Mouse (Mus musculus): Measurements from ENCODE around the gene Tcirg1.

Tcirg1 gene

DNA sequence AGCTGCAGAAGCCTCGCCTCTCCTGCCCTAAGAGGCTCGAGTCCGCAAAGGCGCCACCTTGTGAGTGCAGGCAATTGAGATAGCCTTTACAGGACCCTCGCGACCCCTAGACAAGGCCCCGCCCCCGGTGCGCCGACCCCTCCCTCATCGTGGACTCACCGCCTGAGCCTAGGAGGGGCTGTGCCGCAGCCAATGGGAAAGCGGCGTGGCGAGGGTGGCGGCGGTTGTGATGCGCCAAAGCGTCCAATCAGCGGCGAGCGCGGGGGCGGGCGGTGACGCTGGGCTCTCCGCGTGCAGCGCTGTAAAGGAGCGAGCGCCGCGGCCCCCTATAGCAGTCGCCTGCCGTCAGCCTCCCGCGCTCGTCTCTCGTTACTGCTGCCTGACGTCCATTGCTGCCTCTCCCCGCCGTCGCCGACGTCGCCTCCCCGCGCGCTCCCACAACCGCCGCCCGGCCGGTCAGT is 55.4 kb downstream of the Tcirg1 start, which contains the start of gene Chka:
Chka (plus strand) TSS at position 272 of the 461 bp plus-strand sequence.
- DNase-seq (ENCODE audit: low spot score in 2 of 2): peak; percentile 95 to 99

DNA sequence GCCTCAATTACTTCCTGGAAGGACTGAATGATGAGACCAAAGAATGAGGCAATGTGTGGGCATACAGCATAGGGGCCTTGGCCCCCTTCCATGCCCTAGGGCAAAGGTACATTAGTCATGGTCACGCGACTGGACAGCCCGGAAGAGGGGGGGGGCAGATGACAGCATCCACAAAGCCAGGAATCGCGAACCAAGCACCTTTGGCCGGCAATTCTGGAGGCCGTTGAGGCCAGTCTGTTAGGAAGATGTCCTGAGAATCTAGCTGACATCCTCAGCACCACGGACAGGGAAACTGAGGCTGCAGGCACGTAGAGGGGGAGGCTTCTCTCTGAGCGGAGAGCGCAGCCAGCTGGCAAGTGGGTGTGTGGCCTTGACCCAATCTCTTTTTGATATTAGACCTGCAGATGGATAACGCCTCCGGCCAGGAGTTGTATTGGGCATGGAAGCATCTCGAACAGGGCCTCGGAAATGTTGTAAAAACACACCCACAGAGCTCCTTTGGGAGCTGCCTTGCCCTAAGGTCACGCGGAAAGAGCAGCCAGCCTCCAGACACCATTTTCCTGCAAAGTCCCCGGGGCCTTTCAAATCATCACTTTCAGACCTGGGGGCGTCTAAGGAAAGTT is 56.0 kb downstream of the Tcirg1 start:
- peak in 1 of 2 experiments; percentile 33 for DNase-seq (ENCODE audit: low spot score in 2 of 2)

DNA sequence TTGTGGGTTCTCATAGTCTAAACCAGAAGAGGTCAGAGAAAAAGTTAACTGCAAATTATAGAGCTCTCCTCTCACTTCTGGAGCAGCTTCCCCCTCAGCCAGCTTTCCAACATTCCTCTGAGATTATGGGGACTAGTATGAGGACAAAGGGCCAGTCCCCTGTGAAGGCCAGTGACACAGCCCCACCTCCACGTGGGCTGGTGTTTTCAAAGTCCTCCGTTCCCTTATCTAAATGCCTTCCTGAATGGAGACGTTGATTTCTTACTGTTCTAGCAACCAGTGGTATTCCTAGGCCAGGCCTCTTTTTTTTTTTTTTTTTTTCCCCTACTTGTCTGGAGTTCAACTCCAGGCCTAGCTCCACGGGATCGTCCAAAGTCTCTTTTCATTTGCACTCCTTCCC is 56.9 kb downstream of the Tcirg1 start:
- no peak for DNase-seq (ENCODE audit: low spot score in 2 of 2)

DNA sequence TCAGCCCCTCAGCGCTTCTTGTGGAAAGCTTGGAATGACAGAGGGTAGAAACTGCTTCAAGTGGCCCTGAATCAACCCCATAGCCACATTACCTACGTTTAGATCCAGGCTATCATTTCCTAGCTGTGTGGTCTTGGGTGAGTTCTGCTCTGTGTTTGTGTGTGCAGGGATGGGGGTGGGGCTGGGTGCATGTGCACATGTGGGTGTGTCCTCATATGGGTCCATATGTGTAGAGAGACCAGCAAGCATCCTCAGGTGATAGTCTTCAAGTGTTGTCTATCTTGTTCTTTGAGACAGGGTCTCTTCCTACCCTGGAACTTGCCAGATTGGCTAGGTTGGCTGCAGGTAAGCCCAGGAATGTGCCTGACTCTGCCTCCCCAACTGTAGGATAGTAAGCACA is 57.7 kb downstream of the Tcirg1 start:
- DNase-seq (ENCODE audit: low spot score in 2 of 2): no peak

DNA sequence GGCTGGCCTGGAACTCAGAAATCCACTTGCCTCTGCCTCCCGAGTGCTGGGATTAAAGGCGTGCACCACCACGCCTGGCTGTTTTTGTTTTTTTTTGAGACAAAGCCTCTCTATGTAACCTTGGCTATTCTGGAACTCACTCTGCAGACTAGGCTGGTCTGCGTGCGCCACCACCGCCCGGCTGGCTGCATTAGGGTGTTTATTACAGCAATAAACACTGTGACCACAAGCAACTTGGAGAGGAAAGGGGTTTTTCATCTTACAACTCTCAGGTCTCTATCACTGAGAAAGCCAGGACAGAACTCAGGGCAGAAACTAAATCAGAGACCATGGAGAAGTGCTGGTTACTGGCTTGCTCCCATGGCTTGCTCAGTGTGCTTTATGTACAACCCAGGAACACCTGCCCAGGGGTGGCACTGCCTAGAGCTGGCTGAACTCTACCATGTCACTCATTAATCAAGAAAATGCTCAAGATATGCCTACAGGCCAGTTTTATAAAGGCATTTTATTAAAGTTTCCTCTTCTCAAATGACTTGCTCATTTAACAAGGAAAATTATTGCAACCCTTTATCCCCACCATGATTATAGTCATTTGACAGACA is 58.6 kb downstream of the Tcirg1 start:
- no peak for DNase-seq (ENCODE audit: low spot score in 2 of 2)

DNA sequence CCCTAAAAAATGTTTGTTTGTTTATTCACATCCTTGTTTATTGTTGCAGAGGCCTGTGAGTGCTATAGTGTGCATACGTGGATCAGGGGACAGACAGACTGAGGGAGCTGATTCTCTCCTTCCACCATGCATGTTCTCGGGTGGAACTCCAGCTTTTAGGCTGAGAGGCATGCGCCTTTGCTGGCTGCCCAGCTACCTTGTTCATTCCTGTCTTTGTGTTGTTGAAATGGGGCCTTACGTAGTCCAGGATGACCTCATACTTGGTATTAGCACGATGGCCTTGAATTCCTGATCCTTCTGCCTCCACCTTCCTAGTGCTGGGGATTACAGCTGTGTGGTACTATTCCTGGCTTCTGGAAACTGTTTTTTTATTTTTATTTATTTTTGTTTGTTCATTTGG is 59.2 kb downstream of the Tcirg1 start:
- DNase-seq (ENCODE audit: low spot score in 2 of 2): no peak

DNA sequence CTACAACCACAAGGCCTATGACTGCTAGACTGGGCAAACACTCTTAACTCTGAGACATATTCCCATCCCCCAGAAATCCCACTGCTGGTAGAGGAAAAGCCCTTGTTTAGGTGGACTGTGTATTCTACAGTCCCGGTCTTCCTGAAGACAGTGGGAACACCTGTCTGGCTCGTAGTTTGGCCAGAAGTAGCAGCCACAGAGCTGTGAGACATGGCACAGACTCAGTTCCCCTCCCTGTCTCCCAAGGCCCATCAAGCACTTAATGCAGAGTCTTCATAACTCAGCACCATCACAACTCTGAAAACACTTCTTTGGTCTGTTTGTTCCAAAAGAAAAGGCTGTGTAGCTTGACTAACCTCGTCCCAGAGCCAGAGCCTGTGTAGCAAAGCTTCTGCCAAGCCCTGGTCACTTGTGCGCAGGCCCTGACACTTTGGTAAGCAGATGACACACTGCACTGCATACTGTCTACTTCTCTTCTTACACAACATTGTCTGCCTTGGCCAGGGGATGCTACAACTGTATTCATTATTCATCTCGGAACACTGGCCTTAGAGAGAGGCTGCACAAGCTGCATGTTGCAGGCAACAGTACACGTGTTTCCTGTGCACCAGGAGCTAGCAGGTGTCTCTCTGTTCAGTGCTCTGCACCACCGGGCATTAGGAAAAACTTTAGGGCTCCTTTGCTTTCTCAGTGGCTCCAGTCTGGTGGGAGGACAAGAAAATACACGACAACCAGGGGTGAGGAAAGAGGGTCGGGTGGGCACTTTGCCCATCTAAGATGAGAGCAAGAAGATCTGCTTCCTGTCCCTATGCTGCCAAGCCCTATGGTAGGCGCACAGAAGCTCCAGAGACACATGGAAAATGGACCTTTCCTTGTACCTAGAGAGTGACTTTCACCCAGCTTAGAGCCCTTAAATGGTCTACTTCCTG is 60.0 kb downstream of the Tcirg1 start:
- DNase-seq (ENCODE audit: low spot score in 2 of 2): no peak

All from left cerebral cortex, adult 9 months (tissue).